Mouse (Mus musculus): ENCODE measurements around the gene Hipk3. TPM values are rescaled to one million over a fixed set of nuclear protein-coding genes. Genes with fewer than 3 reads are reported as not detected.
A peak's percentile ranks its signal among the peaks of the same experiment; 100 is the strongest.

Gene Hipk3
- total RNA-seq, 2 experiments from 2014 or later, result 75.5 to 76.8 TPM

DNA sequence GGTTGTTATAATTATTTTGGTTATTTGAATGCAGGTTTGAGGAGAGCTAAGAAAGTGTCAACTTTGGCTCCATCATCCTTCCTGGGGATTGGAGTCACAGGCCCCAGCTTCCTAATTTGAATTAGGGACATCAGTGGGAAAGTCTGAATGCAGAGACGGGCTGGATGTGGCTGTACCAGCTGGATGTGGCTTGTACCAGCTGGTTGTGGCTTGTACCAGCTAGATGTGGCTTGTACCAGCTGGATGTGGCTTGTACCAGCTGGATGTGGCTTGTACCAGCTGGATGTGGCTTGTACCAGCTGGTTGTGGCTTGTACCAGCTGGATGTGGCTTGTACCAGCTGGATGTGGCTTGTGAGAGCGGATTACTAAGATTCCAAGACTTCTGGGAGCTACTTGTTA lies 74.8 kb downstream of the Hipk3 start:
- DNase-seq (ENCODE audit: low spot score in 2 of 2), result no peak

DNA sequence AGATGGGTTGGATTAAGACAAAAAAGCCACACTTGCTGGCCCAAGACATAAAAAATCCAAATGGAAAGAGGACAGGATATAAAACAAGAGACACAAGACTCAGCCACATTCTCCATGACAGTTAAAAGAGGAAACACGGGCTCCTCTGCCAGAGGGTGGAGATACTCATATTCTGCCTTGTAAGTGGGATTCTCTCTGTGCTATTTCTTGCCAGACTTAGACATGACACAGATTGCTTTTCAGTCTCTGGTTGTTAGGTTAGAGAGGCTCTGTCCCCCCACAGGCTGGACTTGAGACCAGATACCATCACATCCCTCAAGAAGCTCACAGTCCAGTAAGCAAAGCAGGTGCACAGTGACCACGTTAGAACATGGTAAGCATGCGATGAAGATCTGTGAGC lies 81.2 kb downstream of the Hipk3 start:
- no peak for DNase-seq (ENCODE audit: low spot score in 2 of 2)

DNA sequence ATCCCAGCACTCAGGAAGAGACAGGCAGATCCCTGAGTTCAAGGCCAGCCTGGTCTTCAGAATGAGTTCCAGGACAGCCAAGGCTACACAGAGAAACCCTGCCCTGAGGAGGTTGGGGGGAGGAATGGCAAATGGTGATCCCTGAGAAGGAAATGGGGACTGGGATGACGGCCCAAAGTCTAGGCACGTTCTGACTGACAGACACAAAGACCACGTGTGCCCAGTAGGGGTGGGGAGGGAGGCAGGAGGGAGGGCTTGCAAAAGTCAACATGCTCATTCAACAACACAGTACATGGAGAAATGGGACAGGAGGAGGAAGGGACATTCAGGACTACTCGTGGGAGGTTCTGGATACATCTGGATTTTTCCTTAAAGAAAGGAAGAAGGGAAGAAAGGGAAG lies 81.8 kb downstream of the Hipk3 start:
- no peak for DNase-seq (ENCODE audit: low spot score in 2 of 2)

DNA sequence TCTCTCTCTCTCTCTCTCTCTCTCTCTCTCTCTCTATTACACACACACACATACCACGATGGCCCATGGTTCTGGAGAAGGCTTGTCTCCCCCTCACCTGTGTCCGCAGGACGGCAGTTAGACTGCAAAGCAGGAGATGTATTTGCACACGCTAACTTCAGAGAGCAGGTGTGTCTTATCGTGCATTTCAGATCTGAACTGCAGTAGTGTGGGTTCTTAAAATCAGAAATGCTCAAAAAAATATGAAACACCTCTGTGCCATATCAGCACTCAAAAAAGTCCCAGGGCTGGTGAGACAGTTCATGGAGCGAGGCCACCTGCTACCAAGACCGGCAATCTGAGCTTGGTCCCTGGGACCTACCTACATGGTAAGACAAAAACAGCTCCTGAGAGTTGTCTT lies 82.4 kb downstream of the Hipk3 start:
- DNase-seq (ENCODE audit: low spot score in 2 of 2), result no peak

DNA sequence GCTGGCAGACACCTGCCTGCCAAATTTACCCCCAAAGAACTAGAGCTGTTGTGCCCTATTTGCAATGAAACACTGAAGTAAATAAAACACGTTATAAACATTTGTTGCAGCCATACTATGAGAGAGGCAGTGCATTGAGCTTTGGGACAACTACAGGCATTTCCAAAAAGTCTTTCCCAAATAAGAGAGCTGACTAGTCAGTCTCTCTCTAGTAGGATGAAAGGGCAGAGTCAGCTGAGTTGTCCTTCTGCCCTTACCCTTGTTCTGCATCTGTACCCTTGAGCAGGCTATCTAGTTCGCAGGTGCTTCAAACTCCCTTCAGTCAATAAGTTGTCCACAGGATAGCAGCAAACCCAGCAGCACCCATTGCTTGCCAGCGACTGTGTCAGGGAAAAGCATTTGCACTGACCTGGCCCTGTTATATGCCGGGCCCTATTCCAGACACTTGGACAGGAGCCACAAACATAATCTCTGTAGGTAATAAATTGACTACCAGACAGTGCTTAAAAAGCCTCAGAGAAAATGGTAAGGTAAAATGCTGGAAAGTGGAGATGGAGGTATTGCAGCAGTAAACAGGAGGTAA lies 83.2 kb downstream of the Hipk3 start, which contains the start of gene D430041D05Rik:
Gene D430041D05Rik, minus strand, starts transcription at position 51 of the 583 bp plus-strand sequence.
- no peak for DNase-seq (ENCODE audit: low spot score in 2 of 2)

DNA sequence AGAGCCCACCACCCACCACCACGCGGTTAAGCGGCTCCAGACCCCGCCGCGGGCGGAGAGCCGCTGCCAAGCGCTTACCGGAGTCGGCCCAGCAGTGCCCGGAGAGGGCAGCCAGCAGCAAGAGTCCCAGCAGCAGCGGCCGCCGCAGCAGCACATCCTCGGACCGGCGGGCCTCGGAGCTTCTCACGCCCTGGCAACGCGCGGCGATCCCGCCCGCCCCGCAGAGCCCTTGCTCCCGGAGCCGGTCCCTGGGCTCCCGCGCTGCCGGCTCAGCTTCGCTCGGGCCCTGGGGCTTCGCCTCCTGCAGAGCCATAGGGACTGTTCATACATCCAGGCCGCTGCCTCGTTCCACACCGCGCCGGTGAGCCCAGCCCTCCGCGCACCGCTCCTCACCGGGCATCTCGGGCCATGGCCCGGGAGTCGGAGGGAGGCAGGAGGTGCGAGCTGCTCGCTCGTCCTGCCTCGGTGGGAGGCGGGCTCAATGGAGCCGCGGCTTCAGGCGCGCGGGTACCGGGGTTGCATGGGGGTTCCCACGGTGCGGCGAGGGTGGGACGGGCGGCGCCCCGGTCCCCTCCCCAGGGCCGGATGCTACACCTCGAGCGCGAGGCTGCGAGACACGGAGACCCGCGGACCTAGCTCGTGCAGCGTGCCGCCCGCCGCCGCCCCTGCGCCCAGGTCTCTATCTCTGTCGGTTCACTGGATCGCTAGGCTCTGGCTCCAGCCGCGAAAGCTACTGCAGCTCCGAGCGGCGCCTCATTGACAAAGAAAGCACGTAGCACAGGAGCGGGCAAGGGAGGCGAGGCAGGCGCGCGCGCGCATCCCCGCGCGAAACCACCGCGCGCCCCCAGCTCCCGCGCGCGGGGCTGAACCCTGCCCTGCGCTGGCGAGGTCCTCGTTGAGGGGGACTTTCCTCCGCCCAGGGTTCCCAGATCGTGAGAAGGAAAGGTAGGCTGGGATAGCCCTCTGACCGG lies 84.1 kb downstream of the Hipk3 start:
- DNase-seq (ENCODE audit: low spot score in 2 of 2), result peak; percentile 42 to 70

DNA sequence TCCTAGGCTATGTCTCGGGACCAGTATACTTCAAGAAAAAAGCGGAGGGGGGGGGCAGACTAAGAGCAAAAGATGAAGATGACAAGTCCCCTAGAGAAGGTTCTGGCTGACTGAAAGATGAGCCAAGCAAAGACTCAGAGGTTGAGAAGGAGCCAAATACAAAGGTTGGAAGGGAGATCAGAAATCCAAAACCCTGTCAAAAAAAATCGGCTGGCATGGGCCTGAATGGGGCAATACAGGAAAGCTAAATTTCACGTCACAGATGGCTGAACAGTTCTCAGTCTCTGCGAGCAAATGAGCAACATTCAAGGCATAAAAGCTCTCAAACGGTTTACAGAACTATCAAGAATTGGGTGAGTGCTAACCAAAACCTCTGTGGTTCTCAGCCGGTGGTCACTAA lies 85.9 kb downstream of the Hipk3 start:
- DNase-seq (ENCODE audit: low spot score in 2 of 2), result no peak

DNA sequence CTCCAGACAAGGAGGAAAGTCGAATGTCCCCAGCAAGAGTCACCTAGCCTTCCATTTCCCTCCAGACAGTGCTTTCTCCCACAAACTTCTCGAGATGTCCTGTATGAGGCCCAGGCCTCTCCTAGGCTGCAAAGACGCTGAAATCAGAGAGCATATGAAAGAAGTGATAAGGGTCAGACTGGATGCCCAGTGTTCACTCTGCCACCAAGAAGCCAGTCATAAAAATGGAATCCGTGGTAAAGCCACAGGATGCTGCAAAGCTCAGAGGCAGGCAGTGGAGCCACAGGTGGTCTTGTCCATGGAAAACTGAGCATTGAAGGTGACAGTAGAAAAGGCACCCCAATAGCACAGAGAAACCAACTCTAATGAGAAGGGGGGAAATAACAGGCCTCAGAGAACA lies 86.3 kb downstream of the Hipk3 start:
- DNase-seq (ENCODE audit: low spot score in 2 of 2), result no peak

DNA sequence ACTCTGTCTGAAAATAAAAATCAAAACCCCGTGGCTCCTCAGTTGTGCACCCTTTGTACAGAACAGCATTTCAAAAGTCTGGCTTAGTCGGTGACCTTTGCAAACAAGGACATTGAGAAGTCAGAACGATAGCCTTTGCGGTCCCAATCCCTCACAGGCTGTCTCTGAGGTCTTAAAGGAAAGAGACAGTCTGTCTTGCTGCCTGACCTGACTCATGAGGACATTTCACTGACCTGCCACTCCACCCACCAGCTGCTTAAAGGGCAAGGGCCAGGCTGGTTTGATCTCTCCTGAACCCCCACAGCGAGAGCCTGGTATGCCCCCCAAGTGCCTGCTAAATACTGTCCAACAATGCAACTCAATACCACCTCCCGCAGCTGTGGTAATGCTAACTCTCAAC lies 90.2 kb downstream of the Hipk3 start:
- DNase-seq (ENCODE audit: low spot score in 2 of 2), result no peak

DNA sequence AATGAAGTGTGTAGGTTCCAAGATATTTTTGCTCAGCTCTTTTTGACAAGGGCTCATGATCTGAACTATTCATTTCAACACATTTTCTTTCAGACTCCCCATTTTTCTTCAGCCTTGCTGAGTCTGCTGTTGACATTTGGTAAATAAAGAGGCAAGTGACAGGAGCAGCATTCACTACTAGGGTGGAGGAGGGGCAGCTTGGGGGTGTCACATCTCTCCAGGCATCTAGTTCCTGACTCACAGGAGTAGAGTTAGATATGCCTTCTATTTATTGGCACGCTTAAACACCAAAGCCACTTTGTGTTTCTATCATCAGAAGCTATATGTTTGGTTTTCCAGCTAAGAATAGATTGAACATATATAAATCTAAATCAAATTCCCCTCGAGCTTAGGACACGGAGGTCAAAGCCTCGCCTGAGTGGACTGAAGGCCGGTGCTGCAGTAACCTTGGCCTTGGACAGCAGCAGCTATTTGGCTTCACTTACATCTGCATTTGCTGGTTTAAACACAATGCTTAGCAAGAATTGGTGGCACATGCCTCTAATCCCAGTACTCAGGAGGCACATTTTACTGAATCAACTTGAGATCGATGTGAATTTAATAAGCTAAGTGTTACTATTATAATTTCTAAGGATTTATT lies 95.5 kb downstream of the Hipk3 start:
- DNase-seq (ENCODE audit: low spot score in 2 of 2), result no peak

DNA sequence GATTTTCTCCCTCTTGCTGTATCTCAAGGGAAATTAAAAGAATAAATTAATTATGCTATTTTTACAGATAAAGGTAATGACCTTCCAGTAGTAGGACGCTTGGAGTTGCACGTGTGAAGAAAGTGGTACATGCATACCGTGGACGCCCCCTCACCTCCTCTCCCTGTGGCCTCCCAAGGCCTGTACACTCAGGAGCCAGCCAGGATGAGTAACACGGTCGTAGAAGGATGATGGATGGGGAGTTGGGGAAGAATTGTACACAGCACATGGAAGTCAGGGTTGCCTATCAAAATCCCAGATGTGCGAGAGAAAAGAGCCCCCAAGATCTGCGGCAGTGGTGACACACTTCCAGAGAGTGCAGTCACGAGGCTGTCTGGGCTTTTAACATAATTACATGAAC lies 98.3 kb downstream of the Hipk3 start:
- DNase-seq (ENCODE audit: low spot score in 2 of 2), result no peak

DNA sequence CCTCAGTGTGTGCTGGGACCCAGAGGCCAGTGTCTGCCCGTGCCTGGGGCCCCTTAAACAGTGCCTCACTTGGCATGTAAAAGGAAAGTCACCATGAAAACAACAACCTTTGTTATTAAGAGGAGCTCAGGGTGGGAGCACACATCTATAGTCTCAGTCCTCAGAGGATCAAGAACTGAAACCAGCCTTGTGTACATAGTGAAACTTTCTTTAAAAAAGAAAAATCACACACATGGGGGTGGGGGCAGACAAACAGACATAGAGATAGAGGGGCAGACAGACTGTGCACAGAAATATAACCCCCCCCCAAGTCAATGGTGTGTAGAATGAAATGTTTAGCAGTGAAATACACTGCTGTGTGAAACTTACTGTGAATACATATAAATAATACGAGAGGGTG lies 99.5 kb downstream of the Hipk3 start:
- DNase-seq (ENCODE audit: low spot score in 2 of 2), result no peak

DNA sequence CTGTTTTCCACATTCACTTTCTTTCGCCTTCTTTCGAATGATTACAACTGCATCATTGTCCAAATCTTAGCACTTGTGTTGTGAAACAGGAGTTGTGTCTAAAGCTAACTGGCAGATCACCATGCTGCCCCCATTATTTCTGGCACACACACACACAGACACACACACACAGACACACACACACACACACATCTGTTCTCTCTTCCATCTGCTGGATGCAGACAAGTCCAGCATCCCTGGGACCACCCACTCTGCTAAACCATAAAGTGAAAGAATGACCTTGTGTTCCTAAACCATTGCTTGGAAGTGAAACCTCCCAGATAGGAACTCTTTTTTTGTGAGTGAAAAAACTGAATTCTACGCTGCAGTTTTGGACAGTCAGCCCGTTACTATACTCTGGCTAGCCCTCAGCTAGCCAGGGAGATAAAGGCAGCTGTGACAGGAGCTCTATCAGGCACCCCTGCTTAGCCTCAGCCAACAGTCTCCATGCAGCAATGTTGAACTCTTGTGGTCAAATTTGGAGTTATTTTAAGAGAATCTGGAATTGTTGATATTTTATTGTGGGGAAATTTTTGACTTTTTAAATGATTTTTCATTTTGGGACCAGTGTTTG lies 101.4 kb downstream of the Hipk3 start:
- no peak for DNase-seq (ENCODE audit: low spot score in 2 of 2)

DNA sequence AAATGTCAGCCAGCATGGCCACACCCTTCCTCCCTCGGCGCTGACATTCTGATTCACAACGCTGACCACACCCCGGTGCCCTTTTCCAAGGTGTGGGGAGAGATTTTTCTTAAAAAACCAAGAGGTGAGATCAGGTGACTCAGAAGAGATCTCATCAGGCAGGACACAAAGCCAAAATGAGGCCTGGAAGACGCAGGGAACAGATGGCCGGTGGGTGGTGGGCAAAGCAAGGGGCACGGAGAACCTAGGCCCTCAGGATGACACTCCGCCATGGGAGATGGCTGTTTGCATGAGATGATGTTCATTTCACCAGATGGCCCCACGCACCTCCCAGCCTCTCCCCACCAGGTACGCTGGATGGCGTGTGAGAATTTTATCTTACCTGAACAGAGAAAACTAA lies 105.0 kb downstream of the Hipk3 start:
- no peak for DNase-seq (ENCODE audit: low spot score in 2 of 2)

DNA sequence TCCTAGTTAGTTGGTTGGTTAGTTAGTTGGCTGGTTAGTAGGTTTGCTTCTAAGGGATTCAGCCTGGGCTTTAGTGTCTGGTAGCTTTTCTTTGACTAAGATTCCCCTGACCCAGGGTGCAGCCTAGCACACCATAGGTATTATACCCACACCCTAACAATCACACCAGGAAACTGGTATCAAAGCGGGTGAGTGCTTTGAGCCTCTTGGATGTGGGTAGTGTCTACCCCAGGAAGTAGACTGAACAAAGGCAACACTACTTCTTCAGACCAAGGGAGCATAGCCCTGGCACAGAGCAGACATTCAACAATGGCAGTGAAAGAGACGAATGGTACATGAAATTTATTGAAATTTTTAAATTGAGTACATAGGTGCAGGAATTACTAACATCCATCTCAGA lies 108.3 kb downstream of the Hipk3 start:
- DNase-seq (ENCODE audit: low spot score in 2 of 2), result no peak

DNA sequence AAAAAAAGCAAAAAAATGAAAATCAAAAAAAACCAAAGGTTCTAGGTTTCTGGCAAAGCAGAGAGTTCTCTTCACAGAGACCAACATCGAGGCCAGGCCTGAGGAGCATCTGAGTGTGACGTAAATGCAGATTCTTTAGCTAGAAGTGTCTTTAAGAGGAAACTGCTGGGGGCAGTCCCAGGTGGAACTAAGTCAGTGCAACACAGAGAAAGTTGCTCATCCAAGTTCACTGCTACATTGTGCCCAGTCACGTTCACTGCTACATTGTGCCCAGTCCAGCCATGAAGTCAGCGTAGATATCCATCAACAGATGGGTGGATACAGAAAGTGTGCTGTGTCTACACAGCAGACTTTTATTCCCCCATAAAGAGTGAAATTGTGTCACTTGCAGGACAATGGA lies 110.7 kb downstream of the Hipk3 start:
- DNase-seq (ENCODE audit: low spot score in 2 of 2), result no peak

DNA sequence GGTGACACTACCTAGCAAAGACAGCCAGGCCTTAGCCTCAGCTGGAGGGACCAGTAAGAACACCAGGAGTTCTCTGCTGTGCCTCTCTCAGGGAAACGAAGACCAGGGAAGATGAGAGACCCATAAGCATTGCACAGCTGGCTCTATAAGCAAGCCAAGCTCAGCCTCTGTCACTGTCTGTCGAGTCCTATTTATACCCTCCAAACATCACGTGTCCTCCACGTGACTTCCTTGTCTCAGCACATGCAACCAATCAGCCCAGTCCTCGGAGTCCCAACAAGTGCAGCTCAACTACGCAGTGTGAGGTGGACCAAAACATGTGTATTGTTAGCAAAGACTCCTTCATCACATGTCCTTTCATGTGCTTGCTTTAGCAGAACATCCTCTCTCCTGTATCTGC lies 111.4 kb downstream of the Hipk3 start:
- DNase-seq (ENCODE audit: low spot score in 2 of 2), result no peak

DNA sequence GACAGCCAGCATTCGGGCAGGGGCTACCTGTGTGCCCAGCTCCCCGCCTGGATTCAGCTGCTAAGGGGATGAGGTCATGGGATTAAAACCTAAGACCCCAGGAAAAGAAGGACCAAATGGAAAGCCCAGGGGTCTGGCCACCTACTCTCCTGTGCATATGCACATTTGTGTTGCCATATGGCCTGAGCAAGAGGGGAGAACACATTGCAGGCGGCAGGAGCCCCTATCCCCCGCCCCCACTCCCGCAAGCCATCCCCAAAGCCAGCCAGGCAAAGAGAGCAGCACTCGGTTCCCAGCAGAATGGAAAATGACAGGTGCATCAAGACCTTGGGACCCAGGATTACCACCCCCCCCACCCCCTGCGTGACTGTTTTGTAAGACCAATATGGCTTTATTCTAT lies 114.9 kb downstream of the Hipk3 start:
- DNase-seq (ENCODE audit: low spot score in 2 of 2), result no peak

DNA sequence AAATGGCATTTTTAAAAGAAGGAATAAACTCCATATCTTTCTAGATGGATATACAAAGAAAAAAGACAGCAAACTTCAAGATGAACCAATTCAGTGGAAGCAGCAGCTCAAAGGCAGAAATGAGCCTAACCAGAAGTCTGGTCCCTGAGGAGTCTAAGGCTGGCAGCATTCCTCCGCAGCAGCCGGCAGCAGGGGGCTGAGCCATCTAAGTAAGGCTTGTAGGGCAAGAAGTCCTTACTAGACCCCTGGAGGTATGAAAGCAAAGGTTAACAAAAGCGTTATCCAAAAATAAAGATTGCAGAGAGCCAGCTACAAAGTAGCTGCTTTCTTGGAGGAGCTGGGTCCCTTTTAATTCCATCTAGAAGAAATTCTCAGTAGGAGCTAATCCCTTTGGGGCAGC lies 115.5 kb downstream of the Hipk3 start:
- DNase-seq (ENCODE audit: low spot score in 2 of 2), result no peak

DNA sequence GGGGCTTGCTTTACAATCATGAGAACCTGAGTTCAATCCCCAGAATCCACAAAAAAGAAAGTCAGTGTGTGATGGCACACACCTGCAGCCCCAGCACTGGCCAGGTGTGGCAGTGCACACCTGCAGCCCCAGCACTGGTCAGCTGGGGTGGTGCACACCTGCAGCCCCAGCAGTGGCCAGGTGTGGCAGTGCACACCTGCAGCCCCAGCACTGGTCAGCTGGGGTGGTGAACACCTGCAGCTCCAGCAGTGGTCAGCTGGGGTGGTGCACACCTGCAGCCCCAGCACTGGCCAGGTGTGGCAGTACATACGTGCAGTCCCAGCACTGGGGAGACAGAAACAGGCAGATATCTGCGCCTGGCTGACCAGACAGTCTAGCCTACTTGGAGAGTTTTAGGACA lies 116.3 kb downstream of the Hipk3 start:
- DNase-seq (ENCODE audit: low spot score in 2 of 2), result no peak
